Mouse (Mus musculus) adrenal gland, postnatal 10 days (tissue): ENCODE data around the gene Tcte1. TPM values are rescaled to one million over a fixed set of nuclear protein-coding genes. Genes with fewer than 3 reads are reported as not detected.

Source experiments
- DNase-seq: peaks from one replicate; pipeline ENCODE4 v3.0.0; 2021; ENCODE audit warnings: mixed read lengths
- total RNA-seq, 2 experiments: library from RNA; stranded (reverse); gene quantifications; 2 replicates each; pipeline ENCODE4 v1.2.3; 2021

The Tcte1 gene
- total RNA-seq, 2 experiments from 2014 or later: not detected

- peak; percentile 87 for DNase-seq
Observed at GRCm38 (mm10) chr17:45584939-45585678, 61.9 kb downstream of the Tcte1 start.

DNA sequence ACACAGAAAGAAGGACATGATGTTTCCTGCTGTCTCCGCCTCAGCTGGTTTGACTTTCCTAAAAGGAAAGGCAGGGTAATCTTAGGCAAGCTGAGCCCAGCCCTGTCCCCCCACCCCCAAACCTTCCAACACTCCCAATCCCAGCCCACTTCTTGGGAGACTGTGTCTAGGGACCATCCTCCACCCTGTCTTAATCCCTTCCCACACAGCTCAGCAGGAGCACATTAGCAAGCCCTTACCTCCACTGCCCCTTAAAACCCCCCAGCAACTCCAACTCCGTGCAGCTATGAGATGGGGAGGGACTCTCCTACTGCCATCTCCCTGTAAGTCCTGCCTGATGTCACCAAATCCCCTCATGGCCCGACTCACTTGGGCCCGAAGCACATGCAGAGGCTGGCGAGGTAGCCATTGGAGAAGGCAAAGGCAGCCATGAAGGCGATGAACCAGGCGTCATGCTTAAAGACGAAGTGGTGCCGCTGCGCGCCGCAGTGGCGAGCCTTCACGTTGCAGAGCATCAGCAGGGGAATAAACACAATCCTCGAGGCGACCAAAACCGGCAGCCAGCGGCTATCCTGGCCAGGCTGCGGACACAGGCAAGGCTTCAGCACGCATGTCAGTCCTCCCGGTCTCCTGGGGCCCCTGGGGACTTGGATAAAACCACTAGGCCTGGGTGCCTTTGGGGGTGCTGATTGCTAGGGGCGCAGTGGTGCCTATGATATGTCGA lies 62.7 kb downstream of the Tcte1 start:
- DNase-seq: no peak

DNA sequence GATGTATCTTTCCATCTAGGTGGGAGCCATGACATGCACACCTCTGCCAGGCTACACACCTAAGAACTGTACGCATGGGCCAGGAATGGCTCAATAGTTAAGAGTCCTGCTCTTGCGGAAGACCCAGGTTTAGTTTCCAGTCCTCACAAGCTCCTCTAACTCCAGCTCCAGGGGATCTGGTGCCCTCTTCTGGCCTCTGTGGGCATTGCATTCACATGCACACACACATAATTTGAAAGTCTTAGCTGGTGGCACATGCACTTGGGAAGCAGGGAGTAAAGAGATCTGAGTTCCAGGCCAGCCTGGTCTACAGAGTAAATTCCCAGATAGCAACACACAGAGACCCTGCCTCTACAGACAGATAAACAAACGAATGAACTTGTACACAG lies 63.2 kb downstream of the Tcte1 start:
- peak; percentile 48 for DNase-seq

DNA sequence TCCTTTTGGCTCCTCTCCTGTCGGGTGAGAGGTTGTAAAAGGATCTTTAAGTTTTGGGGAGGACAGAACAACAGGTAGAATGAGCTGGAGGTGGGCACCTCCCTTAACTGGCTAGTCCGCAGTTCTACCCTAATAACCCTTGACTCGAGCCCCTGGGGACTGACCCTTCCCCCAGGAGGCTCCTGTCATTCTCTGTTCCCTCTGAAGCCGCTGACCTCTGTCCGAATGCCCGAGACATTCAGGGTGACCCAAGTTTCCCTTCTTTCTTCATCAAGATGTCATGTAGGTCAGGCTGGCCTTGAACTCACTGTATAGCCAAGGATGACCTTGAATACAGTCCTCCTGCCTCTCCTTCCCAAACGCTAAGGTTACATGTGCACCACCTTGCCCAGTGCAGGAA lies 65.1 kb downstream of the Tcte1 start:
- no peak for DNase-seq

GRCm38 (mm10) chr17:45589236-45589635 lies 66.0 kb downstream of the Tcte1 start:
- DNase-seq: peak; percentile 55

DNA sequence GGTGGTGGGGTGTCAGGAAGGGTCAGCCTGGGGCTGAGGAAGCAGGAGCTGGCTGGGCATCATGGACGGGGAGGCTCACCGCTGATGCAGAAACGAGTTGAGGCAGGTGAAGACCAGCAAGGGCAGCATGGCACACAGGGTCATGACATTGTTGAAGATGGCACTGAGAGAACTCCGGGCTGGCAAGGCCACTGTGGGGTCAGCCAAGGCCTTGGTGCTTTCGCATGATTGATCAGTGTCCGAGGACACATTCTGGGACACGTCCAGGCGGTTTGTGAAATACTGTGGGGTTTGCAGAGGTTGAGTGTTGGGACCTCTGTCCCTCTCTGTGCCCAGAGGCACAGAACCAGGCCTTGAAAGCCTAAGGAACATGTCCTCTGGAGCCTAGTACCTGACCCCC lies 66.6 kb downstream of the Tcte1 start:
- peak; percentile 85 for DNase-seq

DNA sequence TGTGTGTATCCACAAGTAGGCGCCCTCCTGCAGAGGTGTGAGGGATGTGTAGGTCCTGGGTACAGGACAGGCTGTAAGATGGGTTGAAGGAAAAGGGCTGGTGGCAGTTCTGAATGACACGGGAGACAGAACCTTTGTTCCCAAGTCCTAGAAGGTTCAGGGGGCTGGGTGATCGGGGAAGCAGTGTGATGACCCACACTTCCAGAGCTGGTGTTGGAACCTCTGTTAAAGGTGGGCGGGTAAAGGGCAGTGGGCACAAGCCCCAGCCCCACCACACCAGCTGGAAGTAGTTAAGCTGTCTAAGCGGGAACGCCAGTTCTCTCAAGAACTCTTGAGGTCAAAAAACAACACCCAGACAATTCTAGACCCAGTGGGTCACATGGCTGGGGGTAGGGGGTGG lies 67.2 kb downstream of the Tcte1 start:
- DNase-seq: peak; percentile 8

GRCm38 (mm10) chr17:45591701-45592605 lies 68.7 kb downstream of the Tcte1 start:
- DNase-seq: peak; percentile 64

Other genes starting within 250 kb of the Tcte1 start
- 10 to 100 TPM; 40.0 to 40.9 TPM for gene Cdc5l, start 89.7 kb upstream of the Tcte1 start, total RNA-seq
- under 1 TPM in 1 of 2 experiments, not detected in 1; 0.48 TPM for gene Spats1, start 48.0 kb upstream of the Tcte1 start, total RNA-seq
- gene Aars2, start 16.6 kb upstream of the Tcte1 start, total RNA-seq: 10 to 100 TPM; 17.6 to 22.6 TPM
- gene Tmem151b, start 26.2 kb downstream of the Tcte1 start, total RNA-seq: 1 to 10 TPM; 1.2 to 3.1 TPM
- gene Nfkbie, start 32.3 kb downstream of the Tcte1 start, total RNA-seq: 1 to 10 TPM; 4.4 to 6.2 TPM
- 10 to 100 TPM; 65.9 TPM for gene Slc35b2, start 40.4 kb downstream of the Tcte1 start, total RNA-seq
- 1,000 to 10,000 TPM; 1,111 to 1,198 TPM for gene Hsp90ab1, start 49.8 kb downstream of the Tcte1 start, total RNA-seq
- gene Slc29a1, start 76.2 kb downstream of the Tcte1 start, total RNA-seq: 100 to 1,000 TPM; 130 to 145 TPM
- 1 to 10 TPM in 1 of 2 experiments, under 1 TPM in 1; 0.57 to 1.9 TPM for gene Mymx, start 78.7 kb downstream of the Tcte1 start, total RNA-seq
- gene Capn11, start 135.9 kb downstream of the Tcte1 start, total RNA-seq: under 1 TPM in 1 of 2 experiments, not detected in 1; 0.63 TPM
- 100 to 1,000 TPM; 131 to 137 TPM for gene Mrpl14, start 162.9 kb downstream of the Tcte1 start, total RNA-seq
- 10 to 100 TPM; 44.9 to 56.8 TPM for gene Tmem63b, start 163.5 kb downstream of the Tcte1 start, total RNA-seq
- not detected for gene 1600014C23Rik, start 210.4 kb downstream of the Tcte1 start, total RNA-seq